Mouse (Mus musculus) forebrain, embryonic 12.5 days (tissue): ENCODE measurements around the gene Sprr2k. TPM values are rescaled to one million over a fixed set of nuclear protein-coding genes. Genes with fewer than 3 reads are reported as not detected.
"Not testable (repeated sequence)": the region's sequence is repeated elsewhere in the genome, so short reads cannot be mapped to it uniquely, and the experiment has no call there.

Source experiments
- ATAC-seq: fragments of 200-750 bp; cut with Nextera tagmentation; 2 replicates; pipeline ENCODE4 v1.8.0; 2017; ENCODE audit warnings: moderate TSS enrichment; ENCODE audit not compliant: low FRiP score
- H3K27ac ChIP-seq: fragments of 300-500 bp; sonication (generic); 2 replicates; pipeline ENCODE4 v1.5.1; 2016; ENCODE audit warnings: mild to moderate bottlenecking
- H3K27me3 ChIP-seq: fragments of 300-500 bp; sonication (generic); 2 replicates; pipeline ENCODE4 v1.6.1; 2016; ENCODE audit warnings: mild to moderate bottlenecking
- H3K36me3 ChIP-seq: fragments of 300-500 bp; sonication (generic); replicated peaks from 2 replicates; pipeline ENCODE4 v1.6.1; 2016; ENCODE audit warnings: mild to moderate bottlenecking
- H3K4me1 ChIP-seq: fragments of 300-500 bp; sonication (generic); 2 replicates; pipeline ENCODE4 v1.6.1; 2016
- H3K4me2 ChIP-seq: fragments of 300-500 bp; sonication (generic); 2 replicates; pipeline ENCODE4 v1.6.1; 2016; ENCODE audit warnings: mild to moderate bottlenecking, moderate library complexity
- H3K4me3 ChIP-seq: fragments of 300-500 bp; sonication (generic); replicated peaks from 2 replicates; pipeline ENCODE4 v1.5.1; 2016; ENCODE audit warnings: mild to moderate bottlenecking
- H3K9ac ChIP-seq: fragments of 300-500 bp; sonication (generic); 2 replicates; pipeline ENCODE4 v1.6.1; 2016; ENCODE audit warnings: mild to moderate bottlenecking
- H3K9me3 ChIP-seq: fragments of 300-500 bp; sonication (generic); 2 replicates; pipeline ENCODE4 v1.6.1; 2016
- polyA plus RNA-seq: library from polyadenylated mRNA; unstranded; fragments of >200 nt; fragmentation: Nextera tagmentation; extraction: Ambion mirVana; gene quantifications from 2 replicates; pipeline ENCODE4 v1.2.1, GENCODE M21; 2016

Gene Sprr2k
- polyA plus RNA-seq, 1 experiment from 2014 or later = not detected

GRCm38 (mm10) chr3:92481249-92481648 lies 48.9 kb downstream of the Sprr2k start:
- not testable (repeated sequence) for H3K4me3 ChIP-seq, H3K4me2 ChIP-seq, H3K27ac ChIP-seq, ATAC-seq, H3K27me3 ChIP-seq, H3K9ac ChIP-seq, H3K4me1 ChIP-seq, H3K9me3 ChIP-seq, H3K36me3 ChIP-seq

Other genes with a start within 250 kb of the Sprr2k start
- gene Sprr2a1, start 216.8 kb upstream of the Sprr2k start, polyA plus RNA-seq = not detected in 2 replicates
- gene Sprr2a2, start 216.7 kb upstream of the Sprr2k start, polyA plus RNA-seq = not detected in 2 replicates
- gene Sprr2a3, start 147.2 kb upstream of the Sprr2k start, polyA plus RNA-seq = not detected in 2 replicates
- not detected in 2 replicates for gene Sprr2b, start 116.0 kb upstream of the Sprr2k start, polyA plus RNA-seq
- gene Sprr2d, start 93.4 kb upstream of the Sprr2k start, polyA plus RNA-seq = not detected in 2 replicates
- gene Sprr2e, start 80.4 kb upstream of the Sprr2k start, polyA plus RNA-seq = not detected in 2 replicates
- not detected in 2 replicates for gene Sprr2f, start 67.4 kb upstream of the Sprr2k start, polyA plus RNA-seq
- gene Sprr2h, start 46.9 kb upstream of the Sprr2k start, polyA plus RNA-seq = not detected in 2 replicates
- not detected in 2 replicates for gene Sprr2i, start 24.6 kb upstream of the Sprr2k start, polyA plus RNA-seq
- gene Sprr2j-ps, start 14.5 kb upstream of the Sprr2k start, polyA plus RNA-seq = not detected in 2 replicates
- gene Gm9774, start 3.2 kb upstream of the Sprr2k start, polyA plus RNA-seq = 6.6 and 9.4 TPM in 2 replicates
- gene Sprr1b, start 6.2 kb downstream of the Sprr2k start, polyA plus RNA-seq = not detected in 2 replicates
- not detected in 2 replicates for gene Sprr3, start 26.1 kb downstream of the Sprr2k start, polyA plus RNA-seq
- not detected in 2 replicates for gene Sprr1a, start 53.3 kb downstream of the Sprr2k start, polyA plus RNA-seq
- not detected in 2 replicates for gene Sprr4, start 67.9 kb downstream of the Sprr2k start, polyA plus RNA-seq
- not detected in 2 replicates for gene 2310046K23Rik, start 101.9 kb downstream of the Sprr2k start, polyA plus RNA-seq
- not detected in 2 replicates for gene Ivl, start 141.2 kb downstream of the Sprr2k start, polyA plus RNA-seq
- not detected in 2 replicates for gene Smcp, start 156.4 kb downstream of the Sprr2k start, polyA plus RNA-seq
- not detected in 2 replicates for gene 2210017I01Rik, start 174.9 kb downstream of the Sprr2k start, polyA plus RNA-seq
- gene Lce6a, start 189.1 kb downstream of the Sprr2k start, polyA plus RNA-seq = not detected in 2 replicates
- gene Lce1a1, start 215.7 kb downstream of the Sprr2k start, polyA plus RNA-seq = not detected in 2 replicates
- gene Lce1b, start 224.3 kb downstream of the Sprr2k start, polyA plus RNA-seq = not detected in 2 replicates
- not detected in 2 replicates for gene Lce1a2, start 237.7 kb downstream of the Sprr2k start, polyA plus RNA-seq
- not detected in 2 replicates for gene Lce1c, start 246.7 kb downstream of the Sprr2k start, polyA plus RNA-seq